Mouse (Mus musculus) urinary bladder, adult 18-20 months (tissue): Measurements from ENCODE around the gene Ifi203.
"Not testable (repeated sequence)": the region's sequence is repeated elsewhere in the genome, so short reads cannot be mapped to it uniquely, and the experiment has no call there.

Experiments used
- DNase-seq, 2 experiments: peaks; one replicate each; pipeline ENCODE4 v3.0.0; 2022; ENCODE audit warnings: low spot score in 2 of 2, mixed read lengths in 2 of 2

Ifi203 gene

DNA sequence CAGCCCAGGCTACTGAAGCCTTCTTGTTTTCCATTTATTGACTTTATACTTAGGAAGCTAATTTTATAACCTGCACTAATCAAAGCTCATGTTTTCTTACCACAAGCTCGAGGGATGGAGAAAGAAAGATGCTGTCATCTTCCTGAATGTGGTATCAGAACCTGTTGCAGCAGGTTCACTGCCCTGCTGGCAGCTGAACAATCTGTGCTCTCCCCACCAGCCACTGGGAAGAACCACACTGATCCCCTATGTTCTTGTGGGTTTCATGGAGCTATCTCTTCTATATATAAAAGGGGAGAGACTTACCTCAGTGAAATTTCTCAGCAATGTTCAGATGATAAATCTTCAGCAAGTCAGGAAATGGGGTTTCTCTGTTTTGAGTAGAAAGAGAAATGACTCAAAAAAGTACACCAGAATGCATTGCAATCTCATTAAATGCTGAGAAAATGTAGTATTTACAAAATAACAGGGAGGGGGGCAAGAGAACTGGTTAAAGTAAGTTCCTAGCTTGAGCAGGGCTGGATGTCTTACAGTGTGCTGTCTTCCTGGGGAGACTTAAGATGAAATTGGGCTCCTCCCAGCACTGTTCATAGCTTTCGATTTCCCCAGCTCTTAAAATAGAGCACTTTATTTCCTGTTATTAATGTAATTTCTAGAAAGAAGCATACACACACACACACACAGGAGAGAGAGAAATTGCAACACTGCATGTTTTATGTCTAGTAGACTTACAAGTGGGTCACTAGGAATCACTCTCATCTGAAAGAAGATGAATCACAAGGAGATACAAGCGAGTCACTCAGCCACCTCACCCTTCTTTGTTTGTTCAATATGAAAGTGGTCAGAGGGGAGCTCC lies at the start of gene Ifi203, which contains the start of gene Mndal:
Gene Ifi203 (minus strand): TSS at position 749 of the 856 bp plus-strand sequence.
Gene Mndal (minus strand): TSS at position 568 of the 856 bp plus-strand sequence.
- not testable (repeated sequence) for DNase-seq

DNA sequence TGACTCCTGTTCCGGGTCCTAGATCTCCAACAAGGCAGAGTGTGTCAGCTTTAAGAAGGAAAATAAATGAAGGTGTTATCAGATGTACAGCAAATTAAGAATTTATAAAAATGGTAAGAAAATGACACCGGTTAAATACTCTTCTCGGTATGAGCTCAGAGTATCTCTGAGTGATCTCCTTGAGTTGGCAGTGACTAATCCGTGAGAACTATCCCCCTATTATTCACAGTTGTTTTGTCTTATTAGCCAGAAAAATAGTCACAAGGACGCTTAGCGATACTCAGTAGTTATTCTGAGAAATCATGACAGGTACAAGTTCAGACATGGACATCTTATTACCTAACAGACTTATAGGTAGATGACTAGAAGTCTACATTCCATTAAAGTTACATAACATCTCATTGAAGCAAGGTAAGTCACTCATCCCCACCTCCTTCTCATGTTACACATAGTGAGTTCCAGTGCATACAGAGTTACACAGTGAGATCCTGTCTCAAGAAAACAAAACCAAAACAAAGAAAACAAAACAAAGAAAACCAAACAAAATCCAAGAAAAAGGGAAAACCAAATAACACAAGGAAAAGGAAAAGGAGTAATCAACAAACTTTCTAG lies 40.3 kb upstream of the Ifi203 start, which contains the start of gene Ifi202b:
Gene Ifi202b (minus strand): TSS at position 51 of the 612 bp plus-strand sequence.
- not testable (repeated sequence) for DNase-seq

- not testable (repeated sequence) for DNase-seq
Measured at GRCm38 (mm10) chr1:173981038-173981437, 38.6 kb upstream of the Ifi203 start.

DNA sequence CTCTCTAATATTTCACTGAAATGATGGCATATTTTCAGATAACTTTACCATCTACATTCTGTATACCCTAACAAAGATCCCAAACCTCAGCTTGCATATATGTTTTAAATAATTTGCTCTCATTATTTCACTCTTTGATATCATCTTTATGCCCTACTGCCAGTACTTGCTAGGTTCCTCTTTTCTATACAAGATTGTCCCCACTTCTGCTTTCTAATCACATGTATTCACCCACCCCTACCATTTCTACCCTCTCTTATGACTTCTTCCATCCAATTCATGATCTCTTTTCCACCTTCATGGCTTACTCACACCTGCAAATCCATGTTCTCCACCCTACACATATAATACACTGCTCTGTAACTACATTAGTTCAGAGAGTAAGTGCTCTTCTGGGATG lies 35.1 kb upstream of the Ifi203 start:
- no peak for DNase-seq

- DNase-seq: no peak
Measured at GRCm38 (mm10) chr1:173973111-173973510, 30.6 kb upstream of the Ifi203 start.

DNA sequence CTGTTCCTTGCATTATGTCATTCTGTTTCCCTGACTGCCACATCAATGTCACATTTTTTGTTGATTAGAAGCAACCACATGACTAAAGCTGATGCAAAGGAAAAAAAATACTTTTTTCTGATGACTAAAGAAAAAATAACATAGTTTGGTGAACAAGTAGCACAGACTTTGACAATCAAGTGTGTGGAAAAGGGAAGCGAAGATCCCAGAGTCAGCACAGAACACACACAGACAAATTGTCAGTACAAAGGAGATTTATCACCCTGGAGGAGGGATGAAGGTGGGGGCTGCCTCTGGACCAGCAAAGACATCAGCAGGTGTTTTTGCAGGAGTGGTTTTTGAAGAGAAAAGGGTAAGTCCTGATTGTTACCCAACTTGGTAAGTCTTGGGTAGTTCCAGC lies 19.0 kb upstream of the Ifi203 start:
- DNase-seq: not testable (repeated sequence)

DNA sequence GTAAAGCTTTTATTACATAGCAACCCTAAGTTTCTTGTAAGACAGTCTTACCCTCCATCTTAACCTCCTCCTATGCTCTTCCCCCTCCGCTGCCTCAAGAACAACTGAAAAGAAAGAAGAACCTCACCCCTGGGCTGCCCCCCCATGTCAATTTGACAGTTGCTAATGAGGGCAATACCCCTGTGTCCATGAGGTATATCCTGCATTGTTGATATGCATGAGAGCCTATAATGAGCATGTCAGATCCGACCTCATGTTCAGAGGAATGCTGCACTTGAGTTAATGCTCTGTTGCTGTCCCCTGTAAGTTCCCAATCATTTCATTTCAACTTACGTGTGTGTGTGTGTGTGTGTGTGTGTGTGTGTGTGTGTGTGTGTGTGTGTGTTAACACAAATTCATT lies 17.5 kb upstream of the Ifi203 start:
- DNase-seq: not testable (repeated sequence)

DNA sequence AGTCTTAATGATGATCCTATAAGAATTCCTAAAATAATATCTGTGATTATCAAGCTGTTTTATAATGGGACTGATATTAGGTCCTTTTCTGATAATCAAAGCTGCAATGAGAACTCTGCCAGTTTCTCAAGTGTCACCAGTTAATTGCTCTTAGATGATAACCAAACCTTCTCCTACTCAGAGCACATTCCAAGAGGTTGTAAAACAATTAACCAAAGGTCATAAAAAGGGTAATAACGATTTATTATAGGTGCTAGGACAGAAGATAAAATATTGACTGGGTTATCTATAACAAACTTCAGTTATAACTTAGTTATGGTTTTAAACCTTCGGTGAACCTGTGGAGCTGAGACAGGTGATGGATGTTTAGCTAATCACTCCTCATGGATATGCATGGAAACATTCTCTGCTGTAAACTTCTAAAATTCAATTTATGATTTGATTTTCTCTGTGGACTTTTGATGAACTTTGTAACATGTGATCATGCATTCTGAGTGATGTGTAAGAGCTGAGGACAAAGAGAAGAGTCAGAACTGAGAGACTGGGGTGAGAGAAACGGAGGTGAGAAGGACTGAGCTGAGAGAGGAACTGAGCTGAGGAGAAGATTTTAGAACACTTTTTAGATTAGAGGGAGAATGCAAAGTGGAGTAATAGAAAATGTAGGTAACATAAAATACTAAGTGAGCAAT lies 13.5 kb upstream of the Ifi203 start:
- DNase-seq: not testable (repeated sequence)

DNA sequence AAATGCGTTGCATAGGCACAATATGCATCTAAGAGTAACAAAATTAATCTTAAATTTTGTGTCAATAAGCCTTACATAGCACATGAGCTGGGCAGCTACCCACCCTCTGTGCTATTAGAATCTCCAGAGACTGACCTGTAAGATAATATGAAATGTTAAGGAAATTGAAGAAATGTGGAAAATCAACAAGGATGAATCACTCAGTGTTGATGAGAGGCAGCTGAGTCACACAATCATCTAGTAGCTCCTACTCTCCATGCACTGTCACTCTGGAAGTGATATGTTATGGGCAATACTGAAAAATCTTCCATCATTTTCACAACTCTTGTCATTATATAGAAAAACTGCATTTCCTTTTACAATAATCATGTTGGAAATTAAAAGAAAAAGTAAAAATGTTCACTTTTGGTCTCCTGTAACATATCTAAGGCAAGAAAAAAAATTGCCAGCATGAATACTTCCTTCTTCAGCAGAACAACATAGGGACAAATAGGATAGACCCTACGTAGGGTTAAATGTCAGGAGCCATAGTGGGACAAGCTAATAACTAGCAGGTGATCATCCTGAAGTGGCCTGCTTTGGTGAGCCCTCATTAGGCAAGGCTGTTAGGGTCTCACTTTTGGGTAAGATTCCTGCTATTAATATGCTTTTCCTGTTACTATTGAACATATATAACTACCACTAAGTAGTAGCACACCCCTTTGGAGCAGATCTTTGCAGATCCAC lies 12.8 kb upstream of the Ifi203 start:
- no peak for DNase-seq

GRCm38 (mm10) chr1:173953563-173953962 lies 11.1 kb upstream of the Ifi203 start:
- DNase-seq: no peak

GRCm38 (mm10) chr1:173949044-173949443 lies 6.6 kb upstream of the Ifi203 start:
- not testable (repeated sequence) for DNase-seq

DNA sequence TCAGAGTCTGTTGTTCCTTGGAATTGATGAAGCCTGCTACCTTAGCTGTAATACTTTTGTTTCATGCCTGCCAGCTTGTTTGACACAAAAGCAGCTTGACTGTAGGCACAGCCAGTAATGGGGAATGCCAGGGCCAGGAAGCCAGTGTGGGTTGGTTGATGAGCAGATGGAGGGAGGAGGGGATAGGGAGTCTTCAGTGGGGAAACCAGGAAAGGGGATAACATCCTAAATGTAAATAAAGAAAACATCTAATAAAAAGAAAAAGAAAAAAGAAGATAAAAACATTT lies 251 bp upstream of the Ifi203 start:
- DNase-seq: not testable (repeated sequence)

DNA sequence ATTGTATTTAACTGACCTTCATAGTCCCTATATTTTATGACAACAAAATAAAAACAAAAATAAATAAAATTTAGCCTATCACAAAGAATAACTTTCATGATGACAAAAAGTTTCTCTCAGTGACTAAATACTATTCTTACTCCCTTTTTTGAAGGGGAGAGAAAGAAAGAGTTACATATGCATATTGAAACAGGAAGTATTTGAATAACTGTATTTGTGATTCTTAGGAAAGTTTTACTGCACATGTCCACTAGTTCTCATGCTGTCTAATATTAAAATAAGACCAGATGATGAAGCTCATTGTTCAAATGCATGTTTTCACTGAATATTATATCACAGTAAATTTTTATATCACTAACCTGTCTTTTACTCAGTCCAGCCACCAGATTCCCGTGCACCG lies 950 bp downstream of the Ifi203 start:
- DNase-seq: not testable (repeated sequence)

DNA sequence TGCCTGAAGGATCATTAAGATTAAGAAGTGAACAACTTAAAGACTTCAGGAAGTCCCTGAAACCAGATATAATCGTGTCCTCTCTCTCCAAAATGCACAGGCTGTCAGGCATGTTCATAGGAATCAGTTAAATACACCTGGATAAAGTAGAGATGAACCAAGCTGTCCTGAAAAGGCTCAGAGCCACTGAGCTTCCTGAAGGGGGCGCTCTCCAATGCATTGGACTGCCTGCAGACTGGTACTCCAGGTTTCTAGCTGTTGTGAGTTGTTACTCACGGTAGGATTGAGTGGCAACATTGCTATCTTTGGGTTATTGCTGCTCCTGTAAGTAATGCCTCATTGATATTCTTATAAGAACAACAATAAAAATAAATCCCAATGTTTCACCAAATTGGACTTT lies 23.2 kb downstream of the Ifi203 start:
- not testable (repeated sequence) for DNase-seq

- no peak for DNase-seq
Measured at GRCm38 (mm10) chr1:173914559-173914958, 27.9 kb downstream of the Ifi203 start.

GRCm38 (mm10) chr1:173913256-173913791 lies 29.1 kb downstream of the Ifi203 start:
- DNase-seq: not testable (repeated sequence)

- peak in 1 of 2 experiments; percentile 7 for DNase-seq
Measured at GRCm38 (mm10) chr1:173912548-173913255, 29.8 kb downstream of the Ifi203 start, which contains the start of gene Ifi211. Gene Ifi211 (minus strand): TSS chr1:173913046.

DNA sequence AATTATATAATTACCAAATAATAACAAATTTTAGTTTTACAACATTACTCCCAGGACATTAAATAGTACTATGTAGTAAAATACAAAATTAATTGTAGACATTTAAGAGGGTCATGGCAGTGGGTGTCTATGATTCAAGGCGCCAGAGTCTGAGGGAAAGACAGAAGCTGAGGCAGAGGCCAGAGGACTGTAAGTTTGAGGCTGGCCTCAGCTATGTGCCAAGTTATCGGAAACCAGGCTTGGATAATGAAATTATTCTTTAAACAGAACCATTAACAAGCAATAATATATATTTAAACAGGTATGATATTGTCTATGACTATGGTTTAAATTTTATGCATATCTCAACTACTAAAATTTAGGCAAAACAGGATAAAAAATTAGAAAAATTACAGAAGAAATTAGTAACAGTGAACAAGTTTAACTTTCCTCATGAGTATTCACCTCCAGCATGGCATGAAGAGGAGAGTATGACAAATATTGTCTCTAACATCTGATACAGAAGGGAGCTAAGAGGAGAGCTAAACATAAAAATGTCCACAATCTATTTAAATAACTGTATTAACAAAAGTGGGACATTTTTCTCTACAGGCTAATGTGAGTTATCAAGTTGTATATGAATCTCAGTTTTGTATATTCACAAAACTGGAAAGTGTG lies 30.5 kb downstream of the Ifi203 start:
- no peak for DNase-seq

GRCm38 (mm10) chr1:173908390-173908789 lies 34.1 kb downstream of the Ifi203 start:
- DNase-seq: not testable (repeated sequence)

DNA sequence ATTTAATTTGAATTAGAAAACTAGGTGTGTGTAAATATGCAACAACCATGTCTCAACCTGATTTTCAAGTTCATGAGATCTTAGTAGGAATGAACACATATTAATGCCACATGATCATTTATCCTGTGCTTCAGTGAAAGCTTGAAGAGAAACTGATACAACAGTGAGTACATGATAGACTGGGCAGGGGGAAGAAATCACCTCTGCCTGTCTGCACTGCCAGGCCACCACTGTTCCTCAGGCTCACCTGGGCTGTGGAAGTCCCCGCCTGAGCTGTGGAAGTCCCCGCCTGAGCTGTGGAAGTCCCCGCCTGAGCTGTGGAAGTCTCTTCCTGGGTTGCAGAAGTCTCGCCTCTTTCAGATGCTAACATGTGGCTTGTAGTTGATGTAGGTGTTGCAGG lies 36.6 kb downstream of the Ifi203 start:
- not testable (repeated sequence) for DNase-seq
